Mouse (Mus musculus): Measurements from ENCODE around the gene Ggt7.

DNA sequence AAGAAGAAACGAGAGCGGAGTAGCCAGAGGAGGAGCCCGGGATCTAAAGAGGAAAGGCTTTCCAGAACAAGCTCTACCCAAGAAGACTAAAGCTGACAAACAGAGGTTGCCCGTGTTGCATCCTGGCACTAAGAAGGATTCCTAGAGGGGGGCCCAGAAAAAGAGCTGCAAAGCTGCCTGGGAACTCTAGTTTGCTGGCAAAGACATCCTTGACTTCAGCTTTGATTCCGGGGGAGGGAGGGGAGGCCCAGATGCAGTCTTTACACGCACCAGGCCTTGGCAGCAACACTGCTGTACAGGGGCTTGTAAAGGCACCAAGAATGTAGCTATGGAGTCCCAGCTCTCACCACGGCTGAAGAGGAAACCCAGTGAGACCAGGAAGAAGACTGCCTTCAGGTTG lies 64.4 kb downstream of the Ggt7 start:
- TF ChIP-seq CTCF (IDR thresholded peaks at IDR 0.05; ENCODE audit: extremely low read depth, insufficient read depth, low read length), result no peak
- no peak for TF ChIP-seq POLR2A (IDR thresholded peaks at IDR 0.05; ENCODE audit: extremely low read depth, insufficient read depth, low read length)

Measured in cortical plate, adult 2 months (tissue).